Mouse (Mus musculus) brain, adult 2 months (tissue): Measurements from ENCODE around the gene Fgb.

Experiments used
- DNase-seq: peaks from one replicate; pipeline ENCODE4 v3.0.0; 2011; ENCODE audit warnings: low read depth, low spot score

Gene Fgb

DNA sequence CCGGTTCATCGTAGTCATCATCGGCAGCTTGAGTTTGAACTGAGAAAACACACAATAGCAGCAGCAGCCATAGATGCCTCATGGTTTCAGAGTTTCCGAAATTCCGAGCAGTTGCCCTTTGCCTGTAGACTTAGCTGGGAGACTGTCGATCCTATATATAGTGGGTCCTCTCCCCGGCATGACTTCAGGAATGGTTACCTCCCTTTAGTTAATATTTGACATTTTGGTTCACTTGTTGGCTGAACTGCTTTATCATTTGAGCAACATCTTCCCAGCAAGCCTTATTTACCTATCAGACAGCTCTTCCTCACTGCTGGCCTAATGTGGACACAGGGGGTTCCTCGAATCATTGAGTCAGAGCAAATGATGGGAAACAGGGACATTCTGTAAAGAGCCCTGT lies at the start of gene Fgb:
Gene Fgb (minus strand): TSS at position 184 of the 400 bp plus-strand sequence.
- no peak for DNase-seq

DNA sequence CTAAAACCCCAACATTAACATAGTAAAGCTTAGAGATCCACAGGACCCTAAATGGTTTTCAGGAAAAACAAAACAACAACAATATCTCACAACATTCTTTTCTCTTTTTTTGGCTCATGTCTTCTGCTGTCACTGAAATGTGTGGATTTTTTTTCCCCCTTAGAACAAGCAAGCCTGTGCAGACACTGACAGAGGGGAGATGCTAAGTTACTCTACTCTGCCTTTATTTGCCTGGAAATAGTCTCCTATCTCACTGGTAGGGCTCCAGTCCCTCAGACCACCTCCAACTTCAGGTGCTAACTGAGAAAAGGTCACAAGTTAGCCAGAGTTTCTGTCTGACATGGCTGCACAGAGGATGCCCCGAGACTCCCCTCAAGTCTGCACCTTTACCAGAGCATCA lies 49.5 kb upstream of the Fgb start:
- no peak for DNase-seq

DNA sequence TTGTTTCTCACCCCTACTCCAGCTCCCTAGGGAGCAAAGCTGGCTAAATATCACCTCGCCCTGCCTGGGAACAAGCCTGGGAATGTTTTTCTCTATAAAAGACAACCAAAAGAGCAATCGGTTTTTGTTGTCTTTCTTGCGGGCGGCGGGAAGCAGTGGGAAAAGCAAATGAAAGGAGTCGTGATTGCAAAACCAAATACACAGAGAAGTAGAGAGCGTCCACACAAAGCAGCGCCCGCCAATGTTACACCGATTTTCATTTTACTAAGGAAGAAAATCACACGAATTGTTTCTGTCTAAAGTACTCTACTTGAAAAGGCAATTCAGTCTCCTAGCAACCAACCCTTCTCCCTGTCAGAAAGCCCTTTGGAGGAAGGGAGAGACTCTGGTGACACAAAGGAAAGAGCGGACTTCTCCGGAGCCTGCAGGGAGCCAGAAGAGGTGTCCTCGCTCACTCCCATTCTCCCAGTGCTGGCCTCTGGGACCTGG lies 48.9 kb upstream of the Fgb start:
- peak; percentile 76 for DNase-seq

DNA sequence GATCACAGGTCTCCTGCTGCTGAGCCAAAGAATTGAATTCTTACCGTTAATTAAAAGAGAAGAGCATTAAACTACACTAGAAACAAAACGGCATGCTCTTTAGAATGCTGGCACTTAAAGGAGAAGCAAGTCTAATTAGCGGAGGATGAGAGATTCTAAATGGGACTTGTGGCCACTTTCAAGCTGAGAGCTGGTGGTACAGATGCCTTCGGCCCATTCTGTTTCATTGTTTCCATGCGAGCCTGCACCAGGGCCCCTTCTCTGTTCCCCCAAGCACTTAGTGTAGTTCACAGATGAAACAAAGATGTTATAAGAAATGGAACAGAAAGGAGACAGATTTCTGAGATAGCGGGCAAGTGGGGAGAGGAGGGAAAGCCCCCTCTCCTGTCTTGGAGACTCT lies 47.9 kb upstream of the Fgb start:
- DNase-seq, result no peak

DNA sequence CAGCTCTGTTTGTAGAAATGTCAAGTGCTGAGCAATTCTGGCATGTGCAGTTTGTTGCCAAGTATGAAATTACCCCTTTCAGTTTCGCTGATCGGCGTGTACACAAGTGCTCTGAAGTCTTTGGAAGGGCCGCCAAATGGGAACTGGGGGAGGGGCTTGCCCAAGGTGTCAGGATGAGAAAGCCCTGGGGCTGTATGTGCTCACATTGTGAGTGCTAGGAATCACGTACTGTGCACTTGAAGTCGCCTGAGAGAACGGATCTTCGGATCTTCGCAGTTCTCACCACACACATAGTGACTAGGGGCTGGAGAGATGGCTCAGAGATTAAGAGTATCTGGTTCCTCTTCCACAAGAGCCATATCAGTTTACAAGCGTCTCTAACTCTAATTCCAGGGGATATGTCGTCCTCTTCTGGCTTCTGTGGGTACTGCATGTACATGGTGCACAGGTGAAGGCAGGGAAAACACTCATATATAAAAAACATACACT lies 30.9 kb upstream of the Fgb start:
- DNase-seq, result peak; percentile 73

DNA sequence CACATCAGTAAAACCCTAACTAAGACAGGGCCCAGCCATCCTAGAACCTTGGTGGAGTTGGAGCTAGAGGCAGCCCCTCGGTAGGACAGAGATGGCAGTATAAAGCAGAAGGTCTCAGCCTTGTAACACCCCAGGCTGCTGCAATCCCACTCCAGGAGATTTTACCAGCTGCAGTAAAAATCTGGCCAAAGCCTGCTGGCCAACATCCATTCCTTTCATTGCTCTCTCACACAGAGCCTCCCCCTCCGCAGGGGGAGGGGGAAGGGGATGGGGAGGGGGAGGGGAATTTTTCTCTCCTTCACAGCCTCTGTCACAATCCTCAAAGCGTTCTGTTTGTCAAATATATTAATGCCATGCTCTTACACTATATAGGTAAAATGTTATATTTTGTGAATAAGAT lies 26.9 kb upstream of the Fgb start:
- peak; percentile 77 for DNase-seq

DNA sequence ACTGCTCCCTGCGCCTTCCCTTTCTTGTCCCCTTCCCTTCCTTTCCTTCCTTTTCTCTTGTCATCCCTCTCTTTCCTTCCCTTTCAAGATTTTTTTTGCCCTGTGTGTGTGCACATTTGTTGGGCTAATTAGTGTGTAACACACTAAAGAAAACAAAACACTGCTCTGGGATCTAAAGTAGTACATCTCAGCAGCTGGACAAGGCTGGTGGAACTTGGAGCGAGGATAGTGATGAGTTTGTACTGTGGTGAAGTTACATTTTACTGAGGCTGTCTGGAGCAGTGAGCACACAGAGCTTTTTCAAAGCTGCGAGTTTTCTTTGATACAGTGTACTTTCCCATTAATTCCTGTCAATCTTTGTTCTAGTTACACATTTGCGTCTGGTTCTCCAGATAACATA lies 20.6 kb upstream of the Fgb start:
- DNase-seq, result no peak

DNA sequence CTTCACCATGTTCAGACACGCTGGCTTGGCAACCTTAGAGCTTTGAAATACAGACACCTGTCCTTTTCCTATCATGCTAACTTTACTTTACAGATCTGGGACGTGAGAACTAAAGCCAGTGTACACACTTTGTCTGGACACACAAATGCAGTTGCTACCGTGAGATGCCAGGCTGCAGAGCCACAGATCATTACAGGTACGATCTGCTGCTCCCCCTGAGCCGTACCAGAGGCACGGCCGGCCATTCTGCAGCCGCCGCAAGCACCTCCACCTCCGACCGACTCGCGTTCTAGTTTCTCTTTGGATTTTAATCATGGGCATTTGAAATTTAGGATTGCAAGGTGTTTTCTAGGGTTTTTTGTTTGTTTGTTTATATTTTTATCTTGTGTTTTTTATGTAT lies 19.2 kb upstream of the Fgb start:
- DNase-seq, result no peak

DNA sequence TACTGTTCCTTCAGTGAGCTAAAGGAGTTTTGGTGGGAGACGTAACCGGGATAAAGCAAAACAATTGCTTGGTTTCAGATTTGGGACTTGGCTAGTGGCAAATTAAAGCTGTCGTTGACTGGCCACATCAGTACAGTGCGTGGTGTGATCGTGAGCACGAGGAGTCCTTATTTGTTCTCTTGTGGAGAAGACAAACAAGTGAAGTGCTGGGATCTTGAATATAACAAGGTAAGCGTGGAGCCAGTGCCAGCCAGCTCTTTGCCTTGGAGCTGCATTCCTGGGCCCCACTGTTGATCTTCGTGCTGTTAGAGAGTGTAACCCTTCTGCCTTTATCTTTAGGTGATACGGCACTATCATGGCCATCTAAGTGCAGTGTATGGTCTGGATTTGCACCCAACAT lies 18.3 kb upstream of the Fgb start:
- DNase-seq, result no peak

DNA sequence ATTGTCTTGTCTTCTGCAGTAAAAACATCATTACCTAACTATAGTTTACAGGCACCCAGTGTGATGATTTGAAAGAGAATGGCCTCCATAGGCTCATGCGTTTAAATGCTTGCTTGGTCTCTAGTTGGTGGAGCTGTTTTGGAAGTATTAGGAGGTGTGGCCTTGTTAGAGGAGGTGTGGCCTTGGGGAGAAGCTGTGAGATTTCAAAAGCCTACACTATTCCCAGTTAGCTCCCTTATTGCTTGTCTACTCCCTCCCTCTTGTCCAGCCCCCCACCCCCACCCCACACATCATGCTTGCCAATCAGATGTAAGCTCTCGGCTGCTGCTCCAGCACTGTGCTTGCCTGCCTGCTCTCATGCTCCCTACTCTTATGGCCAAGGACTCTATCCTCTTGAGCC lies 7.4 kb upstream of the Fgb start:
- no peak for DNase-seq

DNA sequence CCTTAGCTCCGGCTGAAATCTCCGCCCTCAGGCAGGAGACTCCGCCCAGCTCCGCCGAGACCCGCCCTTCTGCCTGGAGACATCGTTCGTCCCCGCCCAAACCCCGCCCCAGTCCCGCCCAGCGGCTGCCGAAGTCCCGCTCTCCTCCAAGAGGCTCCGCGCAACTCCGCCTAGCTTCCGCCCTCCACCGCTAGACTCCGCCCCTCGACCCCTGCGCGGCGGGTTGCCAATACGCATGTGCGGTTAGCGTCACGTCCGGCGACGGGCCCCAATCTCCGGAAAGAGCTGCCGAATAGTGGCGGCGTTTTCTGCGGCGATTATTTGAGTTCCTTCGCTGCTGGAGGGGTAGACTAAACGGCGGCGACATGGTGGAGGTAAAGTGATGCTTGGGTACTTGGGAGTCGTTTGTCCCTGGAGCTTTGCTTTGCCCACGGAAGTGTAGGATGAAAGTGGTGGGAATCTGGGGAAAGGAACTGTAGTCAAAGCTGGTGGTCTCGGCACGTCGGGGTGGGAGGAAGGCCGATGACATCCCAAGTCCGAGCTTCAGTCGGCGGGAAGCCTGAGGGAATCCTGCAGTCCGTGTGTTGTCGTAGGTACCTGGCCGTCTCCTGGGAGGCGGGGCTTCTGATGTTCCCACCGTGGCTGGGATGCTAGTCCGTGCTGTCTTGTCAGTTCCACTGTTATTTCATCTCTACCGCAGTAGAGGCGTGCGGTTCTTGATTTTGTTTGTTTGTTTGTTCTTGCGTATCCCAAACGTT lies 5.8 kb upstream of the Fgb start, which contains the start of gene Plrg1:
Gene Plrg1 (plus strand): TSS at position 242 of the 758 bp plus-strand sequence.
- DNase-seq, result peak; percentile 99

DNA sequence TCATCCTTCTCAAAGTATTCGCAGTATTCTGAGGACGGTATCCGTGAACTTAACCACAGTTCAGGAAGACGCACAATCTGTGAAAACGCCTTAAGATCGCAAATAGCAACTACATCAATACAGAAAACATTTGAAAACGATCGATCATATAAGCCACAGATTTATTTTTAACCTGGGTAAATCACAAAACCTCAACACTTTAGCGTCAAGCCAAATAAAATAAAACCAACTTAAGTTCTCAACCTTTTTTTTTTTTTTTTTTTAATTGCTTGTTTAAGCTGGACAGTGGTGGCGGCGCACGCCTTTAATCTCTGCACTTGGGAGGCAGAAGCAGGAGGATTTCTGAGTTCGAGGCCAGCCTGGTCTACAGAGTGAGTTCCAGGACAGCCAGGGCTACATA lies 5.1 kb upstream of the Fgb start:
- DNase-seq, result no peak

DNA sequence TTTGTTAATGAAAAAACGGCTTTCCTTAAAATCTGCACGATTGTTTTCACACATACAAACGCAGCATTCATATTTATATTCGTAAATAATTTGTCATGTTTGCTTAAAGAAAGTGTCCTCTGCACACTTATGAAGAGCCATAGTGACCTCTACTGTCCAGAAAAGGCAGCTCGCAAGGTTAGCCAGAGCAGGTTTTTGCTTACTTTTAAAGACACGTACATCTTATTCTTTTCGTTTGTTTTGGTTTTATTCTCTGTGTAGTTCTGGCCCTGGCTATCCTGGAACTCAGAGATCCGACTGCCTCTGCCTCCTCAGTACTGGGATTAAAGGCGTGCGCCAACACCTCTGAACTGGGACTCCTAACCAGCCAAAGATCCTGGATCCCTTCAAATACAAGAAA lies 4.1 kb upstream of the Fgb start:
- DNase-seq, result peak; percentile 74

DNA sequence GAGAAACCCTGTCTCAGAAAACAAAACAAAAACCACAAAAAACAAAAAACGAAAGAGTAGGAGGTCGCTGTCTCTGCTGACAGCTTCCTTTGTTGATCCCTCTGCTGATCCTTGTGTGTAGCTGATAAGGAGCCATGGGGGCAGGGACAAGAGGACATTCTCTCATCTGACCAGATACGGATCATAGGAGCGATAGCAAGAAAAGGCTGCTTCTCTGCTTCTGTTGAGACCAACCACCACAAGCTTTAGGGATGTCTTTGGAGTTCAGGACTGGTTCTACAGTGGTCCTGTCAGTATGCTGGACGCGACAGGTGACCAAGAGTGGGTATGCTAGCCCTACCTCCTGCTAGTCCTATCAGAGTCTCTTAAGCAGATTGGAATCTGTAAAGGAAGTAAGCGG lies 3.5 kb upstream of the Fgb start:
- no peak for DNase-seq

DNA sequence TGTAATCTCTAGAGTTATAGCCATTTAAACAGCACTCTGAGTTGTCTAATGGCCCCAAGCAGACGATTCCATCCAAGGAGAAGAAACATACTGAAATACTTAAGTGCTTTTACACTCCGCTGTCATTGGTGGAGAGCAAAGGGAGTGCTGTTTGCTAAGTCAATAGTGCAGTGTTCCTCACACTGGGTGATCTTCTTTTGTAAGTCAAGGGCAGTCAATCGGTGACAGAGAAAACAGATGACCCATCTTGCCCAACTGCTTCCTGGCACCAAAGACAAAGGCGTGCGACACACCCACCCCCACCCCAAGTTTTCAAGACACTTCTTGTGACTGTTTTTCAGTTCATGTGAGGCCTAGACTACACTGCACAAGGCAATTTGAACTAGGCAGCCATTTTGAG lies 2.4 kb upstream of the Fgb start:
- DNase-seq, result no peak

DNA sequence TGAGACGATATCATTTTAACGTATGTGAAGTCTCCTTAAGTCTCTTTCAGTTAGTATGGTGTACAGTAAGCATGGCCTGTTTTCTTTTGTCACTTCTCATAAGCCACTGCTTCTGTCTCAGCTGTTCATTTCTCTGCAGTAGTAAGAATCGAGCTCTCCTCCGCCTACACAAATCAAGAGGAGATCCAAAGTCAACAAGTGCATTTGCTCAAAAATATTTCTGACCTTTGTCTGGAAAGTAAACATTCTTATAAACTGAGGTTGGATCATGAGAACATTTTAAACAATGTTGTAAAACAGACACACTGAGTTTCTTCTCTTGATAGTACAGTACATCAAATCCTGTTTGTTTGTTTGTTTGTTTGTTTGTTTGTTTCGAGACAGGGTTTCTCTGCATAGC lies 998 bp upstream of the Fgb start:
- DNase-seq, result no peak

DNA sequence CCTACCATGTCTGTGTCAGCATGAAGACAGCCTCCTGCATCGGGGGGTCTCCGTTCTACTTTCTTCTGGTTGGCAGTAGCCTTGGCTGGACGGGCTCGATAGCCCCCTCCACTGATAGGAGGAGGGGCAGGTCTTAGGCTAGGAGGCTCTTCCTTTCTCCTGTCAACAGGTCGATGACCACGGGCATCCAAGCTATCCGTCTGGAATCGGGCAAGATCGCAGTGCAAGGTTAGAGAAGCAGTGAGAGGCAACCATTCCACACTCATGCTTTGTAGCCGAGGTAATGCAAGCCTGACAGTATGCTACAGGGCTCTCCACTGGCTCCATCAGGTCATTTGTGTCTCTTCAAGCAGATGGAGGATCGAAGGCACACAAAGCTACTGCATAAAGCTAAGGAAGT lies 3.0 kb downstream of the Fgb start:
- no peak for DNase-seq

DNA sequence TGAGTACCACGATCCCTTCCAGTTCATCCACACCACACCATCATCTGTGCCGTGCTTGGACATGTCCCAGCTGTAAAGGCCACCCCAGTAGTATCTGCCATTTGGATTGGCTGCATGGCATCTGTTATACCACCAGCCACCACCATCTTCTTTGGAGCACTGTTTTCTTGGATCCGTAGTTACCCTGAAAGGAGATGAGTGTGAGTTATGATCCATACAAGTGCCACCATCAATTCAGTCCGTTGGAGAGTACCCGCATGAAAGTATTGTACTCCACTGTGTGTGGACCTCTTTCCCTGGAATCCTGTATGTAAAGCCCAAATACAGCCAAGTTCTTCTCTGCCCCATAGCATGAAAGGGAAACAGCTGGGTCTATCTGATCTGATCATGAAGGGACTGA lies 7.2 kb downstream of the Fgb start:
- DNase-seq, result no peak

DNA sequence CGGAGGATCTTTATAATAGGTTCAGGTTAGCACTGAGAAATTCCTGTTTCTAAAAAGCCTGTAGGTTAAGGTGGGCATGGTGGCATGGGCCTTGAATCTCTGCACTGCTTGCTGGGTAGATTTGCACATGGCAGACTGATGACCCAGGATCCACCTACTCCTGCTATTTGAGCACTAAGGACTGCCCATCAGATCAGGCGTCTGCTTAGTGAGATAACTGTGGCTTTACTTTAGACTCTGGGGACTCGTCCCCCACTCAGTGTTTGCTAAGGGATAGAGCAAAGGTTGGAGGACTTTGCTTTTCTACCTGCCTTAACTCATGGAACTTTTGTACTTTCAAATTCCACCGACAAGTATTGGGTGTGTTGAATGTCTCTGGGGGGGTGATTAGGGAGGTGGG lies 10.0 kb downstream of the Fgb start:
- DNase-seq, result no peak

DNA sequence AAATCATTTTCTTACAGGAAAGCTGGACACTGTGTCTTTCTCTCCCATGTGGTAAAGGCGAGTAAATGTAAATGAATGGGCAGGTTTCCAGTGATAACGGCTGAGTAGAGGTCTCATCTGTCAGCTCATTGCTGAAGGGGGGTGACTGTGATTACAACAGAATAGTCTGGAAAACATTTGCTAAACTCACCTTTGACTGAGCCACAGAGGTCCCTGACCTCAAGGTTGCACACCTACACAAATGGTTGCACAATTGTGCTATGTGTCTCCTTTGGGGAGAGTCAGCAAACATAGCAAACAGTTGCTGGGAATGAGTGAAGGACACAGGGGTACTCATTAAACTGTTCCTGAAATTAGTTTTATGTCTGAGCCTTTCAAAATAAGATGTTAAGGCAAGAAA lies 10.8 kb downstream of the Fgb start:
- DNase-seq, result no peak

DNA sequence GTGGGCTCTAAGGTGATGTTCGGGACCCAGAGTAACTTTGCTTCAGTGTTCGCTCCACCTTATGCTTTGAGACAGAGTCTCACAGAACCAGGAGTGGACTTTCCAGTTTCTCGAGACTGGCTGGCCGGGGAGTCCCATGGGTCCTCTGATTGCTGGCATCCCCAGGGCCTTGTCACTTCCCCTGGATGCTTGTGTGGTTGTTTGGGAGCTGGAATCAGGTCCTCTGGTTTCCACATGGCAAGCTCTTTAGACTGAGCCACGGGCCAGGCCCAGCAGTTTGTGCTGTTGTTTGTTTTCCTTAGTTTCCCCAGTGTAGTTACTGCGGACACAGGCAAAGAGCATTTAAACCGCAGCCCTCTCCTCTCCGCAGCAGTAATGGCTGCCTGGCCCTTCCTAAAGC lies 15.9 kb downstream of the Fgb start:
- DNase-seq, result no peak

DNA sequence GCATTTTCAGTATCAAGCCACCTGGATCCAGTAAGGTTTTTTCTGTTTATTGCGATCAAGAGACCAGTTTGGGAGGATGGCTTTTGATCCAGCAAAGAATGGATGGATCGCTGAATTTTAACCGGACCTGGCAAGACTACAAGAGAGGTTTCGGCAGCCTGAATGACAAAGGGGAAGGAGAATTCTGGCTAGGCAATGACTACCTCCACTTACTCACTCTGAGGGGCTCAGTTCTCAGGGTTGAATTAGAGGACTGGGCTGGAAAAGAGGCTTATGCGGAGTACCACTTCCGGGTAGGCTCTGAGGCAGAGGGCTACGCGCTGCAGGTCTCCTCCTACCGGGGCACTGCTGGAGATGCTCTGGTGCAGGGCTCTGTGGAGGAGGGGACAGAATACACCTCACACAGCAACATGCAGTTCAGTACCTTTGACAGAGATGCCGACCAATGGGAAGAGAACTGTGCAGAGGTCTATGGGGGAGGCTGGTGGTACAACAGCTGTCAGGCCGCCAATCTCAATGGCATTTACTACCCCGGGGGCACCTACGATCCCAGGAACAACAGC lies 16.8 kb downstream of the Fgb start:
- DNase-seq, result no peak

DNA sequence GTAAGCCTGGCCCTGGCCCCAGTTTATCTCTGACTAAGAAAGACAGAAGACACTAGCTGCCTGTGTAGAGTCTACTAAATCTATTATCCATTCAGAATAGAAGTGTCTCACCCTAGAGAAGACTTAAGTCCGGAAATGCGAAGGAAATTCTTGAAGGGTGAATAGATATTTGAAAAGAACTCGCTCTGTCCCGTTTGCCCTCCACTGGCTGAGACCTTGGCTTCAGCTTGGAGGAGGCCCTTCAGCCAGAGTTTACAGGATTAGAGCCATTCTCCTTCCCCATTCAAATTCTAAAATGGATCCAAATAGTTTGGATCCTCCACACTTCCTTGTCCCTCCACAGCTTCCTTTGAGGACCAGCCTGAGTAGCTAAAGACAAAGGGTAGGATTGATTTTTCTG lies 19.3 kb downstream of the Fgb start:
- DNase-seq, result no peak
